Mouse (Mus musculus) forebrain, embryonic 15.5 days (tissue): ENCODE results near the gene C130032M10Rik. TPM values are rescaled to one million over a fixed set of nuclear protein-coding genes. Genes with fewer than 3 reads are reported as not detected.

Source experiments
- ATAC-seq: fragments of 200-750 bp; cut with Nextera tagmentation; replicated peaks from 2 replicates; pipeline ENCODE4 v1.8.0; 2017; ENCODE audit warnings: mild to moderate bottlenecking, moderate TSS enrichment, moderate library complexity
- H3K27ac ChIP-seq: fragments of 300-500 bp; sonication (generic); replicated peaks from 2 replicates; pipeline ENCODE4 v1.5.1; 2015; ENCODE audit warnings: mild to moderate bottlenecking, inconsistent platforms
- H3K27me3 ChIP-seq: fragments of 300-500 bp; sonication (generic); 2 replicates; pipeline ENCODE4 v1.6.1; 2015; ENCODE audit warnings: inconsistent platforms
- H3K36me3 ChIP-seq: fragments of 300-500 bp; sonication (generic); 2 replicates; pipeline ENCODE4 v1.6.1; 2015; ENCODE audit warnings: mild to moderate bottlenecking, inconsistent platforms
- H3K4me1 ChIP-seq: fragments of 300-500 bp; sonication (generic); 2 replicates; pipeline ENCODE4 v1.6.1; 2015; ENCODE audit warnings: inconsistent platforms
- H3K4me2 ChIP-seq: fragments of 300-500 bp; sonication (generic); replicated peaks from 2 replicates; pipeline ENCODE4 v1.6.1; 2015; ENCODE audit warnings: mild to moderate bottlenecking, inconsistent platforms
- H3K4me3 ChIP-seq: fragments of 300-500 bp; sonication (generic); 2 replicates; pipeline ENCODE4 v1.5.1; 2015; ENCODE audit warnings: mild to moderate bottlenecking, inconsistent platforms
- H3K9ac ChIP-seq: fragments of 300-500 bp; sonication (generic); replicated peaks from 2 replicates; pipeline ENCODE4 v1.6.1; 2015; ENCODE audit warnings: mild to moderate bottlenecking, inconsistent platforms
- H3K9me3 ChIP-seq: fragments of 300-500 bp; sonication (generic); 2 replicates; pipeline ENCODE4 v1.6.1; 2016; ENCODE audit warnings: inconsistent platforms
- WGBS: fragments of 180-500 bp; shearing (Covaris S2); methylation state at CpG from one replicate; pipeline ENCODE4 v1.1.7; 2015; ENCODE audit warnings: mixed read lengths; 5-methylcytosine and 5-hydroxymethylcytosine counted together
- polyA plus RNA-seq: library from polyadenylated mRNA; unstranded; fragments of >200 nt; fragmentation: Nextera tagmentation; extraction: Ambion mirVana; gene quantifications from 2 replicates; pipeline ENCODE4 v1.2.1, GENCODE M21; 2015

The C130032M10Rik gene
- polyA plus RNA-seq, 1 experiment from 2014 or later, result not detected

DNA sequence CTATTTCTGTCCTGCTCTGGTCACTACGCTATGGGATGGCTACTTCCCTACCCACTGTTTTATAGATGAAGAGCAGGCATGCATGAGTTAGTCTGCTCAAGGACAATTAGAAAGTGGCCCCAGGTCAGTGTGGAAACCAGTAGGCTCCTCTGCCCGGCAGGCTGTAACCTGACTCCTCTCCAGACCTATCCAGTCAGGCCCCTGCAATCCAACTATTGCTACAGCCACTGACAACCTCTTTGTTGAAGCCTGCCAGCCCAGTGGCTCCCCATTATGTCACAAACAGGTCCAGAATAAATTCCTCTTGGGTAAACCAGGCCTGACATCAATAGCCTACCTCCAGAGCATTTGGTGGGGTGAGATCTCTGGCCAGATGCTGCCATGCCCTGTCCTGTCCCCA lies 21.1 kb downstream of the C130032M10Rik start:
- WGBS, result 12% methylated on average over 2 of the region's 2 CpGs
- Histone ChIP-seq H3K27ac (no peak overlapping the region), H3K4me3 (no peak overlapping the region), H3K4me1 (no peaks in the 10 kb centered on the region), H3K36me3 (no peaks in the 10 kb centered on the region), H3K27me3 (no peaks in the 10 kb centered on the region), H3K9ac (no peak overlapping the region), H3K4me2 (no peak overlapping the region), H3K9me3 (no peaks in the 10 kb centered on the region)
- ATAC-seq, result no peak

GRCm38 (mm10) chr9:114538996-114539563 lies 23.6 kb downstream of the C130032M10Rik start:
- 73% methylated on average over 7 of the region's 7 CpGs for WGBS
- no peak for ATAC-seq
- no peak overlapping the region; the same call in 1 of the 2 replicates for H3K9ac ChIP-seq
- 0 out of 2 replicates have a peak, but pooled peaks cover 2% of the 10 kb centered on the region for H3K4me1 ChIP-seq
- H3K27me3 ChIP-seq, result no peaks in the 10 kb centered on the region
- H3K4me2 ChIP-seq, result no peak overlapping the region
- H3K9me3 ChIP-seq, result no peaks in the 10 kb centered on the region
- H3K4me3 ChIP-seq, result no peak overlapping the region
- no peak overlapping the region for H3K27ac ChIP-seq
- H3K36me3 ChIP-seq, result no peaks in the 10 kb centered on the region

DNA sequence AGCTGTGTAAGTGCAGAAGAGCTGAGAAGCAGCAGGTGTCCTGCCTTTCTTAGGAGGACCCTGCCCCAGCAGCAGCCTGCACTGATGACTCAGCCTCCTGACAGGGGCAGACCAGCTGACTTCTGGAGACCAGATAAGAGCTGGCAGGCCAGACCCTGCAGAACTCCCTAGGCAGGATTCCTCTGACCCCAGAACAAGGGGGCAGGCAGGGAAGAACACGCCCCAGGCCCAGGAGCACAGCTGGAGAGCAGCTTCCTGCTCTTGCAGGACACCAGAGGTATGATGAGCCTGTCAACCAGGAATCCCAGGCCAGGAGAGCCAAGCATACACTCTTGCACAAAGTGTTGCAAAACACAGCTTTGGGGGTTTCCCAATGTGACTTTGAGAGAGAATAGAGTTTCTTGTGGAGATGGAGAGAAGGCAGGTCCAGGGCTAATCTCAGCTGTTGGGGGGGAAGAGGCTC lies 25.8 kb downstream of the C130032M10Rik start:
- no peaks in the 10 kb centered on the region for H3K36me3 ChIP-seq
- no peak for ATAC-seq
- H3K9ac ChIP-seq, result no peak overlapping the region
- no peak overlapping the region for H3K27ac ChIP-seq
- peaks cover 15% of the 10 kb centered on the region; the same call in 1 of the 2 replicates for H3K4me1 ChIP-seq
- H3K4me2 ChIP-seq, result no peak overlapping the region
- H3K4me3 ChIP-seq, result no peak overlapping the region
- 52% methylated on average over 1 of the region's 1 CpGs for WGBS
- H3K9me3 ChIP-seq, result no peaks in the 10 kb centered on the region
- H3K27me3 ChIP-seq, result 0 out of 2 replicates have a peak, but pooled peaks cover 2% of the 10 kb centered on the region

- no peak for ATAC-seq
- Histone ChIP-seq H3K36me3 (no peaks in the 10 kb centered on the region), H3K9me3 (no peaks in the 10 kb centered on the region), H3K4me1 (peaks cover 15% of the 10 kb centered on the region; the same call in 1 of the 2 replicates), H3K27ac (no peak overlapping the region), H3K9ac (no peak overlapping the region), H3K27me3 (peaks cover 24% of the 10 kb centered on the region; the same call in 1 of the 2 replicates), H3K4me3 (no peak overlapping the region), H3K4me2 (no peak overlapping the region)
- 54% methylated on average over 16 of the region's 17 CpGs for WGBS
These were observed 28.6 kb downstream of the C130032M10Rik start for GRCm38 (mm10) chr9:114543882-114544753.

- Histone ChIP-seq H3K27me3 (peaks cover 29% of the 10 kb centered on the region; the same call in 1 of the 2 replicates), H3K4me3 (no peak overlapping the region), H3K4me2 (no peak overlapping the region), H3K9ac (no peak overlapping the region), H3K27ac (no peak overlapping the region), H3K9me3 (no peaks in the 10 kb centered on the region), H3K36me3 (no peaks in the 10 kb centered on the region), H3K4me1 (peaks cover 15% of the 10 kb centered on the region; the same call in 1 of the 2 replicates)
- no peak for ATAC-seq
- WGBS, result 22% methylated on average over 9 of the region's 9 CpGs
These were observed 29.4 kb downstream of the C130032M10Rik start for GRCm38 (mm10) chr9:114544754-114545393.

- WGBS, result 75% methylated on average over 12 of the region's 12 CpGs
- no peak for ATAC-seq
- H3K4me3 ChIP-seq, result no peak overlapping the region
These were observed 31.3 kb downstream of the C130032M10Rik start for GRCm38 (mm10) chr9:114546765-114547164.

GRCm38 (mm10) chr9:114547643-114548077 lies 32.2 kb downstream of the C130032M10Rik start:
- Histone ChIP-seq H3K4me1 (peaks cover 15% of the 10 kb centered on the region; the same call in 1 of the 2 replicates), H3K36me3 (no peaks in the 10 kb centered on the region), H3K9me3 (no peaks in the 10 kb centered on the region), H3K27ac (no peak overlapping the region), H3K4me3 (no peak overlapping the region), H3K9ac (no peak overlapping the region), H3K4me2 (no peak overlapping the region), H3K27me3 (peaks cover 29% of the 10 kb centered on the region; the same call in 1 of the 2 replicates)
- no peak for ATAC-seq
- WGBS, result 13% methylated on average over 6 of the region's 6 CpGs

More at GRCm38 (mm10) chr9:114546765-114547164, 31.3 kb downstream of the C130032M10Rik start:
- Histone ChIP-seq H3K27ac (no peak overlapping the region), H3K9ac (no peak overlapping the region), H3K9me3 (no peaks in the 10 kb centered on the region), H3K4me2 (no peak overlapping the region), H3K36me3 (no peaks in the 10 kb centered on the region), H3K4me1 (peaks cover 15% of the 10 kb centered on the region; the same call in 1 of the 2 replicates), H3K27me3 (peaks cover 29% of the 10 kb centered on the region; the same call in 1 of the 2 replicates)

DNA sequence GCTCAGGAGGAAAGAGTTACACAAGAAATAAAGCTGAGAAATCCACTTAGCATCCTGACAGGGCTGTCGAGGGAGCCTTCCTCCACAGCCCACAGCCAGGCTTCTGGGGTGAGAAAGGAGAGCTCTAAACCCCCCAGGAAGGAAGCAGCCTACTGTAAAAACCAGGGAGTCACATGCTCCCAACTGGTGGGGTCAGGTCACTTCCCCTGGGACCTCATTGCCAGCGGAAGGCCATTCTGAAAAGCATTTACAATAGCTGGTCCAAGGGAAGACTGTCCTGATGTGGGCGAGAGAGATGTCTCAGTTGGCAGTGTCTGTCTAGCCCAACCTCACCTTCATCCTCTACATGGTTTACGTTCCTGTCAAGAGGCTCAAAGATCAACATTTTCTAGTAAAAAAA lies 33.0 kb downstream of the C130032M10Rik start:
- no peak for ATAC-seq
- H3K9me3 ChIP-seq, result no peaks in the 10 kb centered on the region
- H3K9ac ChIP-seq, result no peak overlapping the region
- H3K36me3 ChIP-seq, result no peaks in the 10 kb centered on the region
- no peak overlapping the region for H3K4me3 ChIP-seq
- peaks cover 29% of the 10 kb centered on the region; the same call in 1 of the 2 replicates for H3K27me3 ChIP-seq
- no peak overlapping the region for H3K4me2 ChIP-seq
- no peak overlapping the region for H3K27ac ChIP-seq
- 28% methylated on average over 4 of the region's 4 CpGs for WGBS
- peaks cover 15% of the 10 kb centered on the region; the same call in 1 of the 2 replicates for H3K4me1 ChIP-seq

GRCm38 (mm10) chr9:114549117-114549516 lies 33.6 kb downstream of the C130032M10Rik start:
- no peak overlapping the region for H3K9ac ChIP-seq
- no peak overlapping the region for H3K27ac ChIP-seq
- H3K27me3 ChIP-seq, result peaks cover 29% of the 10 kb centered on the region; the same call in 1 of the 2 replicates
- no peak overlapping the region for H3K4me2 ChIP-seq
- H3K9me3 ChIP-seq, result no peaks in the 10 kb centered on the region
- H3K4me1 ChIP-seq, result peaks cover 12% of the 10 kb centered on the region; the same call in 1 of the 2 replicates
- no peaks in the 10 kb centered on the region for H3K36me3 ChIP-seq
- 14% methylated on average over 5 of the region's 5 CpGs for WGBS
- ATAC-seq, result no peak
- H3K4me3 ChIP-seq, result no peak overlapping the region

GRCm38 (mm10) chr9:114550033-114550432 lies 34.5 kb downstream of the C130032M10Rik start:
- no peak overlapping the region for H3K27ac ChIP-seq
- H3K9ac ChIP-seq, result no peak overlapping the region
- H3K4me3 ChIP-seq, result no peak overlapping the region
- 20% methylated on average over 6 of the region's 6 CpGs for WGBS
- H3K36me3 ChIP-seq, result no peaks in the 10 kb centered on the region
- H3K4me2 ChIP-seq, result no peak overlapping the region
- ATAC-seq, result no peak
- peaks cover 29% of the 10 kb centered on the region; the same call in 1 of the 2 replicates for H3K27me3 ChIP-seq
- 0 out of 2 replicates have a peak, but pooled peaks cover 12% of the 10 kb centered on the region for H3K4me1 ChIP-seq
- H3K9me3 ChIP-seq, result no peaks in the 10 kb centered on the region

GRCm38 (mm10) chr9:114553828-114554227 lies 38.3 kb downstream of the C130032M10Rik start:
- H3K27me3 ChIP-seq, result peaks cover 26% of the 10 kb centered on the region
- H3K9me3 ChIP-seq, result no peaks in the 10 kb centered on the region
- no peak overlapping the region for H3K9ac ChIP-seq

More at GRCm38 (mm10) chr9:114553828-114554227, 38.3 kb downstream of the C130032M10Rik start:
- H3K36me3 ChIP-seq, result no peaks in the 10 kb centered on the region
- no peak for ATAC-seq
- no peak overlapping the region for H3K27ac ChIP-seq
- H3K4me1 ChIP-seq, result 0 out of 2 replicates have a peak, but pooled peaks cover 7% of the 10 kb centered on the region
- H3K4me2 ChIP-seq, result no peak overlapping the region
- no peak overlapping the region for H3K4me3 ChIP-seq
